Mouse (Mus musculus): ENCODE measurements around the gene Msx1. TPM values are rescaled to one million over a fixed set of nuclear protein-coding genes. Genes with fewer than 3 reads are reported as not detected.

The Msx1 gene
- polyA plus RNA-seq (2012; rRNA removed) = 0.07 TPM in 1 of 2 replicates, not detected in the other

DNA sequence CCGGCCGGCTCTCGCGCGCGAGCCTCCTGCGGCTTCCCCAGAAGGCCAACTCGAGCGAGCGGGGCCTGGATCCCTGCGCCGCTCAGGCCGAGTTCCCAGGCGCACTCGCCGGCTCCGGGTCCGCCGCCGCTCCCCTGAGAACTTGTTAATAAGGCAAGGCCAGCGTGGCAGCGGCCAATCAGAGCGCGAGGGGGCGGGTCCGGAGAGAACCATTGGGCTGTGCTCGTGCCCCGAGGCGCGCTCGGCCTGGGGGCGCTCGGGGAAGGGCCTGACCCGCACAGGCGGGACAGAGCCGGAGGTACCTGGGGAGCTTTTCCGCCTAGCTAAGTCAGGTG is at the start of gene Msx1:
Msx1 (minus strand) TSS at position 123 of the 335 bp plus-strand sequence.

Other genes starting within 250 kb of the Msx1 start
- 0.57 and 0.60 TPM in 2 replicates for gene Stk32b, start 107.4 kb downstream of the Msx1 start, polyA plus RNA-seq (2012; rRNA removed)
- 0.06 and 0.08 TPM in 2 replicates for gene Cytl1, start 89.1 kb downstream of the Msx1 start, polyA plus RNA-seq (2012; rRNA removed)
- gene Stx18, start 214.2 kb upstream of the Msx1 start, polyA plus RNA-seq (2012; rRNA removed) = 9.7 and 10.2 TPM in 2 replicates

Measured in liver, embryonic 14 days (tissue).